Mouse (Mus musculus) cerebellum, postnatal 25 days (tissue): ENCODE data around the gene Stag2.

ENCODE experiments used
- DNase-seq, 2 experiments: peaks; one replicate each; pipeline ENCODE4 v3.0.0; 2021; ENCODE audit warnings: mixed read lengths in 2 of 2

The Stag2 gene

DNA sequence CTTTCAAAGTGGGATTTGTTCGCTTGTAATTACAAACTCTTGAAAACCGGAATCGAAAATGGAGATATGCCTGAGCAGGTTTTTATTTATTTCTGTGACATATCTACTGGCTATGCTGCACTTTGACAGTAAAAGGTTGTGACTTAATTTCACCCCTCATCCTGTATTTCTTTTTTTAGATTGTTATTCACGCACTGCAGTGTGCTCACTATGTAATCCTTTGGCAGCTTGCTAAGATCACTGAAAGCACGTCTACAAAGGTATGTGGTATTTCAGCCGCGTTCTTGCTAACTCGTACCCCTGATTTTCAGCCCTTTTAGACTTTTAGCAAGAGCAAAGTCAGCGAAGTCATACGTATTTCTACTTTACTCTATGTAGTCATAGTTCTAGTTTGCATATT is 101.2 kb downstream of the Stag2 start:
- DNase-seq: no peak

DNA sequence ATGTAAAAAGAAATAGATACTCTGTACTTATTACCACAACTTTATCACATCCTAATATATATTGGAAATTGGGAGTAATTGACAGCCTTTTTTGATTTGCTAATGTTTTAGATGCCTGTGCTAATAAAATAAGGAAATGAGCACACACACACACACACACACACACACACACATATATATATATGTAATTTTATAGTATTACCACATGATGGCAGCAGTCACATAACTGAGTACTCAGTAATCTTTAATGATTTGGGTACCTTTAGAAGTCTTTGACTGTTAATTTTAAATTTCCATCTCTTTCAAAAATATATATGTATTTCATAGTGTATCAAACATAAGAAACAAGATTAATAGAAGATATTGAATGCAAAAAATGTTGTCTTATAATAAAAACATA is 123.6 kb downstream of the Stag2 start:
- peak in 1 of 2 experiments; percentile 21 for DNase-seq

DNA sequence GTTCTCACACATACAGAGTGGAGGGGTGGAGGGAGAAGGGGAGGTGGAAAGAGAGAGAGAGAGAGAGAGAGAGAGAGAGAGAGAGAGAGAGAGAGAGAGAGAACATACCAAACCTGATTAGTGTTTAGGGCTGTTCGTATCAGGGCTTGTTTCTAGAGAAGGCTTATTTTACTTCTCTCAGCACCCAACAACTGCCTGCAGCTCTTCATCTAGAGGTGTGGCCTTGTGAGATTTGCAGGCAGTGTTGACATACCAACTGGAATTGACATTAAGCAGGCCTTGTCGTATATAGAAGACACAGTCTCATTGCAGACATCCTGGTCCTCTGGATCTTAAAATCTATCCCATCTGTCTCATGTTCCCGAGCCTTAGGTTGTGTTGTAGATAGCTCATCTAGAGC is 141.1 kb downstream of the Stag2 start:
- DNase-seq: no peak

DNA sequence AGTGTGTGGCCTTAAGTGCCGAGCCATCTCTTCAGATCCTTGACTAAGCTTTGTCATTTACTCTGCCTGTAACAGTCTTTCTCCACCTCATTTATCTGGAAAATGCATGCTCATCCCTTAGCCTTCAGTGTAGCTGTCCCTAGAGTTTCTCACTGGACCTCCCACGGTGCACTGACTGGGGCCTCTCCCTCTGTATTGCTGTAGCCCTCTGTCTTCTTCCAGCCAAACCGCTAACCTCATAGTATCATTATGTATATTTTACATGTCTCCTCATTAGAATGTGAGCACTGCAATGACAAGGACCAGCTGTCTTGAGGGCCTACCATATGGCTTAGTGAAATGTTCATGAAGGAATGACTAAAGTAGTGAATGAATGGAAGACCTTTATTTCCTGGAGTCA is 166.1 kb downstream of the Stag2 start:
- DNase-seq: no peak

DNA sequence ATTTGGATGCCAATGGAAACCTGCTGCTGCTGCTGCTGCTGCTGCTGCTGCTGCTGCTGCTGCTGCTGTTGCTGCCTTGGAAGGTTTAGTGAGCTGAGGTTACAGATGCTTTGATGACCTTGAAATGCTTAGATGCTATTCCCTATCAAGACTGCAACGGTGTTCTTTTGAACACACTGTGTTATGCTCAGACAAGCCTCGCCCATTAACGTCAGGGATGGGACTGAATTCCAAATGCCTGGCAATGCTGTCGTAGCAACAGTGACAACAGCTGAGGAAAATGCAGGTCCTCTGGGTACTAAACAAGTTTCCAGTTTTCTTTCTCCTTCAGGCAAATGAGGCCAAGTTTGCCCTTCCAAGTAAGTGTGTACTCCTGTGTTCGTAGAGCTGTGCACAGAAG is 171.3 kb downstream of the Stag2 start:
- no peak for DNase-seq

DNA sequence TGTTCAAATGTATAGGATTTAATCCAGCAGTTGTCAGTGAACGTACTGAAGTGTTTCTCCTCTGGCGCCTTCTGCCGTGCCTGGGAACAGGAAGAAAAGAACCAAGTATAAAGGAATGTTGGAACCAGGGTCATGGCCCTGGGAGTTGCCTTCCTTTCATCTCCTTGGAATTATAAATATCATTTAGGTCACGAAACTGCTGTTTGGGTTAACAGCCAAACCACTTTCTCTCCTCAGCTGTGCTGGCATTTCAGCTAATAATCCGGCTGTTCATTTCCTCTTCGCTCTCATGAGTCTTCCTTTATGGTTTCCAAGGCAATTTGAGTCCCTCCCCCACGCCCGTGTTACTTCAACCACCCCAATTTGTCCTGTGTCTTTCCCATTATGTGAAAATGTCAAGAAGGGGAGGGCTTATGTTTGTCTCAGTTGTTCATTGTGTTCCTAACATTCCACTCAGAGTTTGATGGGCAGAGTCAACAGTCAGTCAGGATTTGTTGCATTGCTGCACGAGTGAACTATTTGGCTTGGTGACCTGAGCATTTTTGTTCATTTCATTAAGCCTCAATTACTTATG is 172.2 kb downstream of the Stag2 start:
- no peak for DNase-seq

DNA sequence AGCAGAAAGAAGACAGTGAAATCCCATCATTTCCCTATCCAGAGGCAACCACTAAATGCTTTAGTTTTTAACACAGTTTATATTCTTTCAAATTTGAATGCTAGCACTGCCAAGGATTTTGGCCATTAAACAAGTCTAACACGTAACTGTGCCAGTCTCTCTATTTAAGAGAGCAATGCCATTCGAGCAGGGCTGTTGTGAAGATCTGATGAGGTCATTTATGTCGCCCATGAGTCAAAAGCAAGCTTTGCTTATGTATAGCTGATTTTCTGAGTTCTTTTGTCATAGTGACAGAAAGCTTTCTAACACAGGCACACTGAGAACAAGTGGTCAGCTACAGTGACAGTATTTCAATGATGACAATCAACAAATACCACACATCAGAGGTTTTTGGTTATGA is 175.7 kb downstream of the Stag2 start:
- no peak for DNase-seq
